Mouse (Mus musculus): Measurements from ENCODE around the gene Gimap3. TPM values are rescaled to one million over a fixed set of nuclear protein-coding genes. Genes with fewer than 3 reads are reported as not detected.

Gimap3 gene
- polyA plus RNA-seq (2015; fragmentation: Nextera tagmentation; extraction: Ambion mirVana): 0.75 and 0.82 TPM in 2 replicates

DNA sequence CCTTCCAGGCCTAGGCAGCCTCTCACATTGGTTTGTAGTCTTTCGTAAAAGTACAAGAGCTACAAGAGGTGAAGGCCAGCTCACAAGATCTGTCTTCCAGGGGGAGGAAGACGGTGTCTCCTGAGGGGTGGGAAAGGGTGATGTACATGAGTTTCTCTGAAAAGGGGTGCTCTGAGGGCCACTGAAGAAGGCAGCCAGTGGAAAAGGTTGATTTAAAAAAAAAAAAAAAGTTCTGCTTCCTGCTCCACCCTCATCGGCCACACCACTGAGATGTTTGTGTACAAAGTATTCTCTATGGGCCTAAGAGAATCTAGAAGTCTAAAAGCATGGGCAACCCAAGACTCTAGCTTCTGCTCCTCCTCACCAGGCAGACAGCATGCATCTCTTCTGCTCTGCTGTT is at the start of gene Gimap3:
Gimap3 (minus strand) TSS at position 156 of the 400 bp plus-strand sequence.
- no peak within 1 kb of the TSS for H3K27ac ChIP-seq (ENCODE audit: low read depth)
- no peaks in the 10 kb centered on the region for H3K36me3 ChIP-seq (replicated peaks; ENCODE audit: insufficient read depth, low read length)
- no peaks in the 10 kb centered on the region for H3K9me3 ChIP-seq (ENCODE audit: low read length)
- no peak within 1 kb of the TSS for H3K9ac ChIP-seq (replicated peaks)
- peaks cover 7% of the 10 kb centered on the region for H3K4me1 ChIP-seq (ENCODE audit: insufficient read depth)
- DNase-seq (no peak), ATAC-seq (no peak)
- H3K4me3 ChIP-seq (ENCODE audit: low read depth, low read length): no peak within 1 kb of the TSS
- no peaks in the 10 kb centered on the region for H3K27me3 ChIP-seq (ENCODE audit: insufficient read depth, low read length)
- 65% methylated on average over 3 of the region's 3 CpGs for WGBS (ENCODE audit: insufficient replicate concordance)
- no peak for TF ChIP-seq EP300 (IDR thresholded peaks at IDR 0.05; ENCODE audit: low read depth)
- no peak for TF ChIP-seq CTCF (IDR thresholded peaks at IDR 0.05; ENCODE audit: low read depth)
- H3K4me2 ChIP-seq (ENCODE audit: low read depth, low read length): no peak within 1 kb of the TSS

- no peak for TF ChIP-seq EP300 (IDR thresholded peaks at IDR 0.05; ENCODE audit: low read depth)
- TF ChIP-seq CTCF (IDR thresholded peaks at IDR 0.05; ENCODE audit: low read depth): peak; percentile 92
- Histone ChIP-seq H3K27me3 (ENCODE audit: insufficient read depth, low read length) (no peaks in the 10 kb centered on the region), H3K27ac (ENCODE audit: low read depth) (no peak overlapping the region), H3K4me3 (ENCODE audit: low read depth, low read length) (no peak overlapping the region), H3K4me2 (ENCODE audit: low read depth, low read length) (no peak overlapping the region), H3K4me1 (ENCODE audit: insufficient read depth) (no peaks in the 10 kb centered on the region), H3K9ac (replicated peaks) (no peak overlapping the region), H3K36me3 (replicated peaks; ENCODE audit: insufficient read depth, low read length) (no peaks in the 10 kb centered on the region), H3K9me3 (ENCODE audit: low read length) (no peaks in the 10 kb centered on the region)
- ATAC-seq: no peak; the same call in 1 of the 2 replicates
- peak; percentile 77 for DNase-seq
- WGBS (ENCODE audit: insufficient replicate concordance): 1% methylated on average over 6 of the region's 6 CpGs
Measured at GRCm38 (mm10) chr6:48817815-48818214, 47.2 kb upstream of the Gimap3 start.

GRCm38 (mm10) chr6:48815013-48815412 is 44.4 kb upstream of the Gimap3 start:
- Histone ChIP-seq H3K9me3 (ENCODE audit: low read length) (no peaks in the 10 kb centered on the region), H3K4me1 (ENCODE audit: insufficient read depth) (no peaks in the 10 kb centered on the region), H3K36me3 (replicated peaks; ENCODE audit: insufficient read depth, low read length) (no peaks in the 10 kb centered on the region), H3K27me3 (ENCODE audit: insufficient read depth, low read length) (no peaks in the 10 kb centered on the region), H3K9ac (replicated peaks) (no peak overlapping the region), H3K27ac (ENCODE audit: low read depth) (no peak overlapping the region), H3K4me2 (ENCODE audit: low read depth, low read length) (no peak overlapping the region), H3K4me3 (ENCODE audit: low read depth, low read length) (no peak overlapping the region)
- ATAC-seq (no peak), DNase-seq (no peak)
- peak; percentile 39 for TF ChIP-seq CTCF (IDR thresholded peaks at IDR 0.05; ENCODE audit: low read depth)
- TF ChIP-seq EP300 (IDR thresholded peaks at IDR 0.05; ENCODE audit: low read depth): no peak

DNA sequence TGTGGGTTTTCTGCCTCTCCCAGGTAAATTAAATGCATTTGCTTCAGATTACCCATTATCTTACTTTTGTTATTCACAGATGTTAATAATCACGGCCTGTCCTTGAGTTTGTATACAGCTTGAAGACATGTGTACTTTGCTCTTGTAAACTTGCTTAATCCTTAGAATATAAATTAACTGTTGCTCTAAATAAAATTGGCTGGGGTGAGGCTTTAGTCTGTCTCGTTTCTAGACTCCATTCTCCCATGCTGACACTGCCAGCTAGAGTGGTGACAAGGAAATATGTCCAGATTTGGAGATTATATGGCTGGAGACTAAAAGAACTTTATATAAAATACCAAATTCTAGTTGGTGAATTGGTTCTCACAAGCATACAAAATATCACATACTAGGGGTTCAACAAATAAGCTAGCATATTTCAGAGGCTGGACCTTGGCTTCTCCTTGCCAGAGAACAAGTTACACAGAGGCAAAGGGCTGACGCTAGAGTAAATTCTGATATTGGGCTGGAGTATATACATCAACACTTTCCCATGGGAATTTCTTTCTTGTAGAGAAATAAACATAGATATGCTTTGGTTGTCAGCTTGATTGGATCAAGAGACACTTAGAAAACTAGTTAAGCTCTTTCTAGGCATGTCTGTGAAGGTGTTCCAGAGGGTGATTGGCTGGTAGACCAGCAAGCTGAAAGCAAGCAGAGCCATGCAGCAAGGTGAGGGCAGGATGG is 39.0 kb upstream of the Gimap3 start:
- H3K4me3 ChIP-seq (ENCODE audit: low read depth, low read length): no peak overlapping the region
- DNase-seq: no peak
- no peak for TF ChIP-seq CTCF (IDR thresholded peaks at IDR 0.05; ENCODE audit: low read depth)
- no peak for TF ChIP-seq EP300 (IDR thresholded peaks at IDR 0.05; ENCODE audit: low read depth)
- no peaks in the 10 kb centered on the region for H3K9me3 ChIP-seq (ENCODE audit: low read length)
- ATAC-seq: no peak
- H3K27me3 ChIP-seq (ENCODE audit: insufficient read depth, low read length): no peaks in the 10 kb centered on the region
- H3K36me3 ChIP-seq (replicated peaks; ENCODE audit: insufficient read depth, low read length): no peaks in the 10 kb centered on the region
- H3K9ac ChIP-seq (replicated peaks): no peak overlapping the region
- H3K27ac ChIP-seq (ENCODE audit: low read depth): no peak overlapping the region
- no peaks in the 10 kb centered on the region for H3K4me1 ChIP-seq (ENCODE audit: insufficient read depth)
- WGBS (ENCODE audit: insufficient replicate concordance): 67% methylated on average over 3 of the region's 3 CpGs
- H3K4me2 ChIP-seq (ENCODE audit: low read depth, low read length): no peak overlapping the region

- ATAC-seq: no peak
- Histone ChIP-seq H3K4me1 (ENCODE audit: insufficient read depth) (no peaks in the 10 kb centered on the region), H3K36me3 (replicated peaks; ENCODE audit: insufficient read depth, low read length) (no peaks in the 10 kb centered on the region), H3K4me2 (ENCODE audit: low read depth, low read length) (no peak overlapping the region), H3K4me3 (ENCODE audit: low read depth, low read length) (no peak overlapping the region), H3K9me3 (ENCODE audit: low read length) (no peaks in the 10 kb centered on the region), H3K9ac (replicated peaks) (no peak overlapping the region), H3K27me3 (ENCODE audit: insufficient read depth, low read length) (no peaks in the 10 kb centered on the region), H3K27ac (ENCODE audit: low read depth) (no peak overlapping the region)
- no peak for DNase-seq
- TF ChIP-seq EP300 (IDR thresholded peaks at IDR 0.05; ENCODE audit: low read depth) (no peak), CTCF (IDR thresholded peaks at IDR 0.05; ENCODE audit: low read depth) (no peak)
- 67% methylated on average over 3 of the region's 3 CpGs for WGBS (ENCODE audit: insufficient replicate concordance)
Measured at GRCm38 (mm10) chr6:48806746-48807145, 36.1 kb upstream of the Gimap3 start.

GRCm38 (mm10) chr6:48804346-48804745 is 33.7 kb upstream of the Gimap3 start:
- TF ChIP-seq EP300 (IDR thresholded peaks at IDR 0.05; ENCODE audit: low read depth): no peak
- no peak for TF ChIP-seq CTCF (IDR thresholded peaks at IDR 0.05; ENCODE audit: low read depth)
- Histone ChIP-seq H3K4me3 (ENCODE audit: low read depth, low read length) (no peak overlapping the region), H3K9me3 (ENCODE audit: low read length) (no peaks in the 10 kb centered on the region), H3K27me3 (ENCODE audit: insufficient read depth, low read length) (no peaks in the 10 kb centered on the region), H3K27ac (ENCODE audit: low read depth) (no peak overlapping the region), H3K4me1 (ENCODE audit: insufficient read depth) (no peaks in the 10 kb centered on the region), H3K4me2 (ENCODE audit: low read depth, low read length) (no peak overlapping the region), H3K9ac (replicated peaks) (no peak overlapping the region), H3K36me3 (replicated peaks; ENCODE audit: insufficient read depth, low read length) (no peaks in the 10 kb centered on the region)
- ATAC-seq (no peak), DNase-seq (no peak)
- 74% methylated on average over 5 of the region's 5 CpGs for WGBS (ENCODE audit: insufficient replicate concordance)
